Mouse (Mus musculus): Measurements from ENCODE around the gene Oxgr1.
"Not testable (repeated sequence)": the region's sequence is repeated elsewhere in the genome, so short reads cannot be mapped to it uniquely, and the experiment has no call there.

Oxgr1 gene

DNA sequence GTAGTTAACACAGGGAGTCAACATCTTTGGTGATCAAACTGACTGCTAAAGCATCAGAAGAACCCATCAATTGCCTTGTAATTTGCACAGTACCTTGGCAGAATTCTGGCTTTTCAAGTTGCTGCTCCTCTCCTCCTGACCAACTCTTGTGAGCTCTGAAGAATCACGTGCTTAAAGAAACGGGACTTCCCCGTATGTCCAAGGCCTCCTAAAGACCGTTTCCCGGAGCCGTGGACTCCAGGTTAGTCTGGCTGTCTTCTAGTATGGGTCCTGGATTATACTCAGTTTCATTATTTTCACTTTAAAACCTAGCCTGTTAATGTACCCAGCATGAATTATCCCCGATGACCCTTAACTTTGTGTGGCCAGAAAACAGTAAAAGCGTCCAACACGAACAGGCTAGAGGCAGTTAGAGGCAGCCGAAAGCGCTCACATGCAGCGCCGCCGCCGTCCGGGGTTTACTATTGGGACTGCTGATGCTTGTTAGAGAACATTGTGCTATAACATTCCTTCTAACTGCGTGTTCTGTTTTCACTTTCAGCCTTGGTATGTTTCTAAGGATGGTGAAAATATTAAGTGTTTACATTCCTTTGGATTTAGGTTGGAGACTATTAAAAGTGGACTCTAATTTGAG is at the start of gene Oxgr1:
Gene Oxgr1, minus strand, starts transcription at position 249 of the 634 bp plus-strand sequence.
- DNase-seq (ENCODE audit: low spot score), result no peak

DNA sequence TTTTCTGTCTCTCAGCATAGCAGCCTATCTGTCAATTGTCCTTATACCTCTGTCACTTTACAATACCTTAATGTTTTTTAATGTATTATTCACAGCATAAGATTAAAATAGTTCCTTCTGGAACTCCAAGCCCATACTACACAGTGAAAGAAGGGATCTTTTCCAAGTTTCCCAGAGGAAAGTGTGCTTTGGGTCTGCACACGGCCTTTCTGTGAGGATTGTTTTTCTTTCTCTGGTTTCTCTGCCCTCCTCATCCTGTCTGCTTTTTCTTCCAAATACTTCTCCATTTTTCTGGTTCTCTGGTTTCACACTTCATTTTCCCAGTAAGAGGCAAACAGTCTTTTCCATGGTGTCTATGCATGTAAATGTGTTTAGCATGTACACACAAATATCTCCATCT is 48.2 kb upstream of the Oxgr1 start:
- DNase-seq (ENCODE audit: low spot score), result no peak

DNA sequence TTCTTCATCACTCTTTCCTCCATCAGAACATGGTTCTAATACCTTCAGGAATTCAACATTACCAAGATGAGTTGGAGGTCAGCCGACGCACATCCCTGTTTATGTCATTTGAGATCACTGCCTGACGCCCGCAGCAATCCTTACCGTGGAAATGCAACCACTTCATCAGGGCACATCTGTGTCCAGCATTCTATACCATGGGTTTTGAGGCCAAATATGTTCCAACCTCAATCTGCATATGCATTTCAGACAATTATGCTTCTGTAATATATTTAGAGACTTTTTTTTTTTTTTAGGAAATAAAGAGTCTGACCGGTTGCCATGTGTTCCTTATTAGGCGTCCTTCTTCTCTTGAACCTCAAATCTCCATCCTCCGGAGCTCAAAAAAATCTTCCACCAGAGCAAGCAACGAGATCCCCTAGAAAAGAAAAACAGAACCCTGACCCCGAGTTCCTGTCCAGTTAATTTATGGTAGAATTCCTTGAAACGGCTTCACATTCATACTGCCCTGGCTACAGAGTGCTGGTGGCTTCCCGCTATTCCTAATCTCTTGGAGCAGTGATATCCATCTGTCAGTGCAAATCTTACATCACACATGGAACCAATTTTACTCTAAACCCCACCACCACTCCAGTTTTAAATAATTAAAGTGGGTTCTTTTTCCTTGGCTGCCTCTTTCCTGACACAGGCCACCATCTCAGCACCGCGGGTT is 47.6 kb upstream of the Oxgr1 start:
- no peak for DNase-seq (ENCODE audit: low spot score)

DNA sequence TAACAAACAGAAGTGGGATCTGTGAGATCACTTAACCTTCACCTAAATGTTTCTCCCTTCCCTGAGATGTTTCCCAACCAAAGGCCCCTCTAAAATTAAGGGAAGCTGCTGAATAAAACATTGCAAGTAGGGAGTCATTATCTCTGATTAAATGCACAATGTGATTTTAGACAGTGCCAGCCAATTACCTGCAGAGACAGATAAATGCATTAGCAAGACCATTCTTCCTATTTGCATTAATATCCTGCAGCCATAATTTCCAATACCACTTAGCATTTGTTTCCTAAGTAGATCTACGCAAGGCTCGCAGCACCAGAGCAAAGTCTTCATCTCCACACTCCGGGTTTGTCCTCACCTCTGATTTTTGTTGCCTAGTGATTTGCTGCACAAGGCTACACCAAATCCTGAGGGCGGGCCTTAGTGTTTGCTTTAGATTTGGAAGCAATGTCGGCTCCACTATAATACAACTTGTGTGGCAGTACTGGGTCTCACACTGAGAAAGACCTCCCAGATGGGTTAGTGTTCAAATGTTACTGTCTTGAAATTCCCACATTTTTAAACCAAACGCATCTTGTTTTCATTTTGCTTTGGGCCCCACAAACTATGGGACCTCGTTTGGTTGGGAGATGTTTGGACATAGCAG is 46.9 kb upstream of the Oxgr1 start:
- no peak for DNase-seq (ENCODE audit: low spot score)

DNA sequence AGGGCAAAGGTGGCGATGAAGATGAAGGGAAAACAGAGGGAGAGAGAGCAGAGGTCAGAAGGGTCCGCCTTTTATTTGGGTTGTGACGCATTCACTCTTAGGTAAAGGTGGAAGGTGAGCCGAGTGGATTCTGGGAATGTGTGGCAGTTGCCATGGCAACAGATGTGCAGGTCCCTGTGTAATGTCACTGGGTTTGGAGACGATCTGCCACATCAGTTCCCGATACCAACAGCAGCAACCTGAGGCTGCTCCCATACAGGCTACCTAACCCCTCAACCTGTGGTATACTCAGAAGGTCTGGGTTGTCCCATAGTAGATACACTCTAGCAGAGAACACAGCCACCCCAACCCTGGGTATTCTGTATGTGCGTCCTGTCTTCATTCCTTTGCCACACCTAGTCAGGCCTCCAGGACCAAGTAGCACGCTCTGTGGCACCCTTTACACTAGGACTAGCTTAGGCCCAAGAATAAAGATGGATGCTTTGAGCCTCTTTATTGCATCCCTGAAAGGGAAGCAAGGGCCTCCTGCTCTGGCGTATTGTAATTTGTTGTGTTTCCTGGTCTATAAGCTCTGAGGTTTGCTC is 41.9 kb upstream of the Oxgr1 start:
- no peak for DNase-seq (ENCODE audit: low spot score)

DNA sequence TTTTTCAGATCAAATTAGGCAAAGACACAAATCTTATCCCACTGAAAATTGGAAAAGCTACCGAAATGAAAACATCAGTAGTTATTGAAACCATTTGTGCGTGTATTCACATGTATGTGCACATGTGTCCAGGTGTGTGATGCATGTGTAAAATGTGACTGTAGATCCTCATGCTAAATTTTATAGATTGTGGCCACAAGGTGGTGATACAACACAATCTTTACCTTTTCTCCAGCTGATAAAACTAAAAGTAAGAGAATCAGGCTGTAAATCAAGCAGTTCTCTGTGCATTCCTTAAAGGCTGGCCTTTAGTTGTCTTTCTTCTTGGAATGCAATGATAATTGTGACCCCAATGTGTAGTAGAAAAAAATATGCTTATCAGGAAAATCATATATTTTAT is 34.0 kb upstream of the Oxgr1 start:
- peak; percentile 15 for DNase-seq (ENCODE audit: low spot score)

DNA sequence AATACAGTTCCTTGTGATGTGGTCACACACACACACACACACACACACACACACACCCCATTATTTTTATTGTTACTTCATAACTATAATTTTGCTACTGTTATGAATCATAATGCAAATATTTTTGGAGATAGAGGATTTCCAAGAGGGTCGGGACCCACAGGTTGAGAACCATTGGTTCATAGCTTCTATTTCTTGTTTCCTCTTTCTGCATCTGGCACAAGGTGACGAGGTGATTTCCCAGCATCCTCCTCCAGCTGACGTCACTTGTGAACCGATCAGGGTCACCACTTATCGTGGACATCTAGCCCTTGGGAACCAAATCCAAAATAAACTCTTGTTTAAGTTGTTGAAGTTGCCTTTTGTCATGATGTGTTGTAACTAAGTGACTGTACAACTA is 33.5 kb upstream of the Oxgr1 start:
- no peak for DNase-seq (ENCODE audit: low spot score)

DNA sequence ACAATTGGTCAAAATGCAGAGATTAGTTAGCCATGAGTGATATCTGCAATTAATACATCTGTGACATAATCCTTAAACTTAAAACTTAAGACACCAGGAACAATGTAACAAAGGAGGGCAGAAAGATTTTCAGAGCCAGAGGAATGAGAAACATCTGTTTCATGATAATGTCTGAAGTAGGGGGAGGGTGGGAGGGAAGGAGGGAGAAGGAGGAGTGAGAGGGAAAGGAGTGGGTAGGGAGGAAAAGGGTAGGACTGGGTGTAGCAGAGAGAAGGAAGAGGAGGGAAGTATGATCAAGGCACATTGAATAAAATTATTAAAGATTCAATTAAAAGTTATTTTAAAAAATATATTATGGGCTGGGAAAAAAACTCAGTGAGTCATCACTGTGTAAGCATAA is 32.0 kb upstream of the Oxgr1 start:
- DNase-seq (ENCODE audit: low spot score), result no peak

DNA sequence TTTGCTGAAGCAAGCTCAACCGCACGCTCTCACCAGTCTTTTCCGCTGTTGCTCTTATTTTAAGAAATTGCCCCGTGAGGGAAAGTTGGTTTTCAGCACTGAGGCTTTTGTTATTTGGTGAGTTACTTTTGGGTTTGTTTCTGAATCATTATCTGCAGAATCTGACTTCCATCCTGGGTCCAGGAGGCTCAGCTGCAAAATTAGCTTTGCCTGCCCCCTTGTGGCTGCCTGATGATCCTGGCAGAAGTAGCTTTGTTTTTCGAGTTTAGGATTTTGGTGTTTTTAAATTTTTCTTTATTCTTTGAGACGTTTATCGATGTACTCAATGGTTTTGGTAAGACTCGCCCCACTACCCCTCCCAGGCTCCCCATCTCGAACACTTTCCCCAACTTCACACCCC is 18.9 kb upstream of the Oxgr1 start:
- peak; percentile 44 for DNase-seq (ENCODE audit: low spot score)

DNA sequence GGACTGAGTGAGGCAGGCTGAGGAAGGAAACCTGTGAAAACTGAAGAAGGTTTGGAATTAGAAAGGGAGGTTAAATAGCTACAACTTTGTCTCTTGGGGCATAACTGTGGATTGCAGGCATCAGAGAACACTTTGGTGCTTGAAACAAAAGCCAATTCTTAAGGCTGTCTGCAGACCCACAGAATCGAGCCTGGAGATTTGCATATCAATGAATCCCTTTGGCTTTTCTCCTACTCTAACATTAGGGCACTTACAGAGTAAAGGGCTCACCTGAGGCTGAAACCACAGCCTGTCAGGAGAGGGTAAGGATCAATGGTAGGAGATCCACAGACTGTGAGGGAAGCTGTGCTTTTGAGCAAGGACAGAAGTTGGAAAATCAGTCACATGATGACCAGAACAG is 8.8 kb downstream of the Oxgr1 start:
- no peak for DNase-seq (ENCODE audit: low spot score)

DNA sequence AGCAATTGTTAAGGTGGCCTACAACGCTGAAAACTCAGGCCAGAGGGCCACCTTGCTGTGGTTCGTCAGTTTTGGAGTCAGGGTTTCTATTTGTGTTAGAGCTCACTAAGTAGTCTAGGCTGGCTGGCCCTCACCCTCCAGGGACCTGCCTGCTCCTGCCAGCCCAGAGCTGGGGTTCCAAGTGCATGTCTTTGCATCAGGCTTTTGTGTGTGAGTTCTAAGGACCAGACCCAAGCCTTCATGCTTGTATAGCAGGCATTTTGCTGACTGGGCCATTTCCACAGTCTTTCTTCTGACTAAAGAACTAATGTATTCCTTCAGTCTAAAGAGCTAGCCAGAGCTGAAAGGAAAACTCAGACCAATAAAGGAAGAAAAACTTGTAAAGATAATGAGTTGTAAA is 22.3 kb downstream of the Oxgr1 start:
- DNase-seq (ENCODE audit: low spot score), result no peak

DNA sequence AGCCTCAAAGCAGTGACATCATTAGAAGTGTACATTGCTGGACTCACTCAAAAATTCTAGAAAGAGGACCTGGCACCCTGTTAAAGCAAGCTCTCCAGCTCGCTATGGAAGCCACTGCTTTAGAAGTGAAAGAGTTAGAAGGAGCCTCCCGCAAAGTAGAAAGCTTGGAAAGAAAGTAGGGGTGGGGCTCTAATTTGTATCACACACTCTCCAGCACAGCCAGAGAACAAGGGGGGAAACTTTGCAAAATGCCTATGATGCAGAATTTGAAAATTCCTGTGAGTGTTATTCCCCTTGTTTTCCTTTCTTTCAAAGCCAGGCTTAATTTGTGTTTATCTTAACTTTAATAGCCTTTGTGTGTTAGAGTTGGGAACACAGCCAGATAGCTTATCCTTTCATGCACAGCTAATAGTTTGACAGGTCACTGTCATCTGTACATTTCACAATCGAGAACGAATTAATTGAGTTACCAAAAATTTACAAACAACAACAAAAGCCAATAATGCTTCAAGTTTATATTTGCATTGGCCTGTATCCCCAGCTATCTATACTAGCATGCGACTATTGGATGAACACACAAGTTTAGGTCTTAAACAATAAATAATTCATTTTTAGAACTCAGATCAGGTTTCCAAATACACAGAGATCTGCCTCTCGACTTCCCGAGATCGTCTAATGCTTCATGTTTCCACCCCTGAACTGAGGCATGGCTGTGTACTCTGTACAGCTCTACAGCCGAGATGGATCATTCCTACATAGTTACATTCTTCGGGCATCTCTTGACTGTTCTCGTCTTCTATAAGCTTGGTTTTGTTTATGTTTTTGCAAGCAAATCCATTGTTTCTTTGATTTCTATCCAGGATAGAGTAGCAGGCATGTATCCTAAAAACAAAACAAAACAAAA is 32.0 kb downstream of the Oxgr1 start:
- DNase-seq (ENCODE audit: low spot score), result no peak

DNA sequence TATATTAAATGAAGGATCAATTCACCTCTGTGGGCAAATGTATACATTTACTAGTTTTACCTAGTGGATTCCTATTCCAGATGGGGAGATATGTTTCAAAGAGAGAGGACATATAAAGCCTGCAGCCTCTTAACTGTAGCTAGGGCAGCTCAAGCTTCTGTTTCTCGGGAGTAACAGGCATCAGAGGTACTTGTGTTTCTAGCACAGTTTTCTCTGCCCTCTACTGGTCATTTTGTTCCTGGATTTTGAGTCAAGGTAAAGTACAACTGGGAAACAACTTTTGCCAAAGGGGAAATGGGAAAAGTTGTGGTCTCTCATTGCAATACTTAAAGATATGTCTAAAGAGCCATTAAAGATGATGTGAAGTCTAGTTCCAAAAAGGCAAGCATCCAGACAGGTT is 37.1 kb downstream of the Oxgr1 start:
- no peak for DNase-seq (ENCODE audit: low spot score)

DNA sequence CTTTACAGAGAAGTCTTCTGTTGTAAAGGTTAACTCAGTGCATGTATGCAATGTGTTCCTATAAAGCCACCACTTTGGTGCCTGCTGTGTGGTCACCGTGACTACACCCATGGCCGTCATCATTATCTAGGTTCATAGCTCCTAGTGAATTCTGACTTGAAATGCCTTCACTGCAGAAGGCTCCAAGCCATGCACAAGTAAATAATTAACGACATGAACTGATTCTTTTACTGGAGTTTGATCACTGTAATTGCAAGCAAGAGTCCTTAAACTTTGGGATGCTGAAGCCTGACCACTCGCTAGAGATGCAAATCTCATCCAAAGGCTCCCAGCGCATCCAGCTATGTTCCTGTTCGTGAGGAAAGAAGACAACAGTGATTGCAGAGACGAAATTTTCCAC is 38.6 kb downstream of the Oxgr1 start:
- no peak for DNase-seq (ENCODE audit: low spot score)

DNA sequence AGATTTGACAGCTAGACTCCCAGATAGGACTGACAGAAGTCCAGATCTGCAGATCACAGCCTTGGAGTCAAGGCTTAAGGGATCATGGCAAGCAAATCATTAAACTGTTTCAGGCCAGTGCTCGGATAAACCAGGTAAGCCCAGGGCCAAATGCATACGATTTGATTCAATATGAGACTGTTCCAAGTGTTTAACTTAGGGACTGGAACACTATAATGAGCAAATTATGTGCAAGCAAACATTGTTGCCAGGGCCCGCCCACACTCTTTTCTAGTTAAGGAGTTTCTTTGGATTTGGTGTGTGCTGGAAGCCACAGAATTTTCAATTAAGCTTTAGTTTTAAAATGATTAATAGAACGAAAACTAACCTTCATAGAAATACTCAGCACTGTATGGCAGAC is 39.6 kb downstream of the Oxgr1 start:
- no peak for DNase-seq (ENCODE audit: low spot score)

DNA sequence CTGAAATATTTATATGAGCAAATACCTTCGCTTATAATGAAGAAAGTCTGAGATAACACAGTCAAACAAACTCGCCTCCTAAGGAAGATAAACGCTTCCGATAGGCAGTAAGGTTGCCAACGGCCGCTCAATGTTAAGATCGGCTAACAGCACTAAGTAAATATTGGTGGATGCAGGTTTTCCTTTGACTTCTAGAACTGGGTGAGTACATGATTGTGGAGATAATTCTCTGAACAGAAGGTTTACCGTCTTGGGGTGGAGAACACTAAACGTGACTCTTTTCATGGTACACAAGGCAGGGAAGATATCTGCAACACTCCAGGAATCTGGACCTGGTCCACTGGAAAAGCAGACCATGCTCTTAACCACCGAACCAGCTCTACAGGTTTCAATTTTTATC is 52.6 kb downstream of the Oxgr1 start:
- DNase-seq (ENCODE audit: low spot score), result no peak

DNA sequence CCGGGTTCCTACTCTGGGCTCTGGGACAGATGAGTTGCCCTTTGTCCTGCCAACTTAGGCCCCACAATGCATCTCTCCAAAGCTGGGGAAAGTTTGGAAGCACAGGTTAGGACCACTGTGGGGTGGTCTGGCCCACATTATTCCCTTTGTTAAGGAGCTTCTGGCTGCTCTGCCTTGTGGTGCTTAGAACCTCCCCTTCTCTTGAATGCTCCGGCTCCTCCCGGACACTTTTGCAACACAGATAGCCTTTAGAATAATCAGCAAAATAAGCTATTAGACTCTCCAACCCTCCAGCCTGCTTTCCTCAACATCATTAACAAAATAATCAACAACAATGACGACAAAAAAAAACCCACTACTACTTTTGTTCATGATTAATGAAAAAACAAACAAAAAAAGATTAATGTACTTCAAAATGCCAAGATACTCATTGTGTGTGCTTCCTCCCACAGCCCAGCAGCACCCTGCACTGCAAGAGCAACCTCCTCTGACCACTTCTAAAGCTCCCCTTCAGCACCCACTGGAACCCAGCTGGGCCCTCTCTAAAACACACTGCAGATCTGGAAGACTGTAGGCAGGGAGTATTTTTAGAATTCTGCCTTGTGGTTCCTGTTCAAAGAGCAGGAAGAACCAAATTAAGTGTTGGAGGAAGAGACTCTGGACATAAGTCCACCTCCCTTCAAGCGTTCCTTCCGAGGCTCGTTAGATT is 53.1 kb downstream of the Oxgr1 start:
- DNase-seq (ENCODE audit: low spot score), result no peak

DNA sequence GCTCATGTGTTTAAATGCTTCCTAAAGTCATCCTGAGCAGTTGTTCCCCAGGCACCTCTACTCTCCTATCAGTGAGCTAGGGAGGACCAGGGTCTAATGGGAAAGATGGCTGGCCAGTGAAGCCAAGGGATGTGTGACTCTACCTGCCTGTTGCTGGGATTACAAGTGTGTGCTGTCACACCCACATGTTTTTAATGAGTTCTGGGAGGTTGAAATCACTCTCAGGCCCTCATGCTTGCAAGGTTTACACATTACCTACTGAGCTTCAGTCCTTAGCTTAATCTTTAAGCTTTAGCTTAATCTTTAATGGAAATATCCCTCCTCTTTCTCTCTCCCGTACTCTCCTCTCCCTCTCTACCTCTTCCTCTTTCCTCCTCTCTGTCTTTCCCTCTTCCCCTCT is 55.0 kb downstream of the Oxgr1 start:
- DNase-seq (ENCODE audit: low spot score), result no peak

DNA sequence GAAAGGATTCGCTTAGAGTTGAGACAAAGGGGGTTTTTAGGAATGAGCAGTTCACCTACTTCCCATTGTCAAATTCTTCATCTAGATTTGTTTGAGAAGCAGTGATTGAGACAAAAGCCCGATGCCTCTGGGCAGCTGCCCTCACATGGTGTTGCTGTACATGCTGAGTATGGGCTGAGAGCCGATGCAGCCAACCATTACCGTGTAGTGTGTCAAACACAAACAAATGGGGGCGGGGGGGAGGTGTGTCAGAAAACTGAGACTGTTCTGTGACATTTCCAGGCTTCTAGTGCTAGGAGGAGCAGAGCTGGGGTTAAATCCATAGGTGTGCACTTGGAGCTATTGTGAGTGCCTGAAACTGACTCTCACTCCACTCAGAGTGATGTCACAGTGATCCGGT is 55.5 kb downstream of the Oxgr1 start:
- no peak for DNase-seq (ENCODE audit: low spot score)

DNA sequence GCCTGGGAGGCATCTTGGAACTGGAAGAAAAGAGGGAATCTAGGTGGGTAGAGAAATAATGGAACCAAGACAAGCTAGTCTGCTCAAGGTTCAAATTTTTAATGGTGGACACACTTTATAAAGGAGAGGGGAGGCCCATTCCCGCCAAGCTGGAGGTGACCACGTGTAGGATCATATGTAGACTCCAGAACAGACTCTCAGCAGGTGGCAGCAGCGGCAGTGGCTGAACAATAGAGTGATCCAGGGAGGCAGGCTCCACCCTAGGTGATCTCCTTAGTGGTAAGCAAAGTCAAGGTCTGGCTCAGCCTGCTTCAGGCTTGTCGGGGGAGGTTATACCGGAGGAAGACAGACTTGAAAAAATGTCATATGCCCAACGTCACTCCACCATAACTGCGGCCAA is 55.9 kb downstream of the Oxgr1 start:
- not testable (repeated sequence) for DNase-seq (ENCODE audit: low spot score)

DNA sequence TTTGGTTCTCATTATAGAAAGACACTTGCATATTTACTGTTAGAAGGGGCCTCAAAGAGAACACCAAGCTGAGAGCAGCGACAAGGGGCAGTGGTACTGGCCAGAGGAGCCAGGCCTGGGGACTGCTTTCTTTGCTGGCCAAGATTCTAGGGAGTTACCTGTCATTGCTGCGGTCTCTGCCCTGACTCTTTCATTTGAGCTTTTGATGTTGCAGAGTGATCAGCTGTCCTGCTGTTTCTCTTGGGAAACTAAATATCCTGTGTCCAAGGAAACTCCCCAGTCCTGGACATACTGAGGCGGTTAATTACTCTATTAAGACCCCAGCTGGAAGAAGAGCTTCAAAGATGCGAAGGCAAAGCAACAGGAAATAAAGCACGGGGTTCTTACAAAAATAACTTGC is 60.9 kb downstream of the Oxgr1 start:
- DNase-seq (ENCODE audit: low spot score), result no peak

All from ovary, postnatal 14 days (tissue).